Mouse (Mus musculus): ENCODE measurements around the gene Dennd1b.

The Dennd1b gene

GRCm38 (mm10) chr1:139080517-139081386 lies 117.5 kb downstream of the Dennd1b start:
- DNase-seq (ENCODE audit: low spot score), result no peak

GRCm38 (mm10) chr1:139083382-139083781 lies 120.1 kb downstream of the Dennd1b start:
- DNase-seq (ENCODE audit: low spot score), result no peak

GRCm38 (mm10) chr1:139087564-139087963 lies 124.3 kb downstream of the Dennd1b start:
- DNase-seq (ENCODE audit: low spot score), result no peak

GRCm38 (mm10) chr1:139090744-139091143 lies 127.5 kb downstream of the Dennd1b start:
- DNase-seq (ENCODE audit: low spot score), result no peak

GRCm38 (mm10) chr1:139091701-139092100 lies 128.5 kb downstream of the Dennd1b start:
- DNase-seq (ENCODE audit: low spot score), result no peak

GRCm38 (mm10) chr1:139092144-139092543 lies 128.9 kb downstream of the Dennd1b start:
- DNase-seq (ENCODE audit: low spot score), result no peak

- peak; percentile 19 for DNase-seq (ENCODE audit: low spot score)
Observed at GRCm38 (mm10) chr1:139092722-139093121, 129.5 kb downstream of the Dennd1b start.

GRCm38 (mm10) chr1:139096369-139096768 lies 133.1 kb downstream of the Dennd1b start:
- no peak for DNase-seq (ENCODE audit: low spot score)

GRCm38 (mm10) chr1:139098088-139098487 lies 134.9 kb downstream of the Dennd1b start:
- DNase-seq (ENCODE audit: low spot score), result no peak

GRCm38 (mm10) chr1:139101725-139102124 lies 138.5 kb downstream of the Dennd1b start:
- DNase-seq (ENCODE audit: low spot score), result no peak

GRCm38 (mm10) chr1:139108251-139108650 lies 145.0 kb downstream of the Dennd1b start:
- no peak for DNase-seq (ENCODE audit: low spot score)

GRCm38 (mm10) chr1:139122626-139123025 lies 159.4 kb downstream of the Dennd1b start:
- no peak for DNase-seq (ENCODE audit: low spot score)

GRCm38 (mm10) chr1:139139644-139140043 lies 176.4 kb downstream of the Dennd1b start:
- no peak for DNase-seq (ENCODE audit: low spot score)

GRCm38 (mm10) chr1:139145516-139145915 lies 182.3 kb downstream of the Dennd1b start:
- no peak for DNase-seq (ENCODE audit: low spot score)

GRCm38 (mm10) chr1:139146306-139146705 lies 183.1 kb downstream of the Dennd1b start:
- no peak for DNase-seq (ENCODE audit: low spot score)

- DNase-seq (ENCODE audit: low spot score), result no peak
Observed at GRCm38 (mm10) chr1:139153006-139153405, 189.8 kb downstream of the Dennd1b start.

GRCm38 (mm10) chr1:139153493-139153892 lies 190.3 kb downstream of the Dennd1b start:
- DNase-seq (ENCODE audit: low spot score), result no peak

GRCm38 (mm10) chr1:139156397-139156796 lies 193.2 kb downstream of the Dennd1b start:
- no peak for DNase-seq (ENCODE audit: low spot score)

- no peak for DNase-seq (ENCODE audit: low spot score)
Observed at GRCm38 (mm10) chr1:139161619-139162018, 198.4 kb downstream of the Dennd1b start.

GRCm38 (mm10) chr1:139162814-139163213 lies 199.6 kb downstream of the Dennd1b start:
- no peak for DNase-seq (ENCODE audit: low spot score)

- DNase-seq (ENCODE audit: low spot score), result no peak
Observed at GRCm38 (mm10) chr1:139174058-139174832, 211.0 kb downstream of the Dennd1b start.

- no peak for DNase-seq (ENCODE audit: low spot score)
Observed at GRCm38 (mm10) chr1:139179707-139180106, 216.5 kb downstream of the Dennd1b start.
